In genomic region chr7:105639756-105640155, GRCm38 (mm10) we compare ENCODE assay signal across 8 mouse cellular contexts. TPM values are rescaled to one million over a fixed set of nuclear protein-coding genes. Genes with fewer than 3 reads are reported as not detected.
DNase-seq lines count a peak whose midpoint lies in the region; ATAC-seq lines count a peak whose summit lies in the region.

Gene Timm10b, plus strand, starts transcription at chr7:105640056.

- peaks cover 21% of the 10 kb centered on the region for H3K4me1 ChIP-seq in kidney, embryonic 14.5 days (ENCODE audit: control insufficient read depth, insufficient read depth, low read length)
- peaks cover 57% of the 10 kb centered on the region for H3K4me1 ChIP-seq in megakaryocyte, embryonic 14.5 days

- 6% methylated on average over 2 of the region's 2 CpGs for WGBS in kidney, embryonic 14.5 days

- peak within 1 kb of the TSS; percentile 79 for H3K4me3 ChIP-seq in kidney, embryonic 14.5 days (ENCODE audit: low read length)
- H3K4me3 ChIP-seq in megakaryocyte, embryonic 14.5 days (replicated peaks) = peak within 1 kb of the TSS; percentile 99

- no peaks in the 10 kb centered on the region for H3K9me3 ChIP-seq in kidney, embryonic 14.5 days (ENCODE audit: control insufficient read depth, low read length)
- no peaks in the 10 kb centered on the region for H3K9me3 ChIP-seq in megakaryocyte, embryonic 14.5 days

- ATAC-seq in kidney, embryonic 14.5 days (ENCODE audit: low FRiP score, low TSS enrichment) = peak; percentile 5; the same call in 1 of the 2 replicates
- ATAC-seq in inflammation-experienced regulatory T-cells, adult 6 months = no peak

- H3K9ac ChIP-seq in kidney, embryonic 14.5 days (ENCODE audit: low read depth, low read length) = peak within 1 kb of the TSS; percentile 77

- peaks cover 40% of the 10 kb centered on the region for H3K36me3 ChIP-seq in kidney, embryonic 14.5 days (ENCODE audit: control insufficient read depth, insufficient read depth, low read length)
- H3K36me3 ChIP-seq in megakaryocyte, embryonic 14.5 days (replicated peaks; ENCODE audit: low read length) = peaks cover 64% of the 10 kb centered on the region

- peak within 1 kb of the TSS; percentile 79 for H3K27ac ChIP-seq in kidney, embryonic 14.5 days (ENCODE audit: low read depth, low read length)

- H3K27me3 ChIP-seq in kidney, embryonic 14.5 days (ENCODE audit: control insufficient read depth, insufficient read depth, low read length) = no peaks in the 10 kb centered on the region
- H3K27me3 ChIP-seq in megakaryocyte, embryonic 14.5 days (replicated peaks) = no peaks in the 10 kb centered on the region

- peak within 1 kb of the TSS; percentile 77 for H3K4me2 ChIP-seq in kidney, embryonic 14.5 days (replicated peaks; ENCODE audit: low read depth, low read length)

- no peak for DNase-seq in kidney, adult 18-20 months
- DNase-seq in adrenal gland, adult 2 months = no peak
- no peak for DNase-seq in gastrocnemius, adult 8-10 months (ENCODE audit: low spot score in 2 of 2)
- no peak for DNase-seq in cerebellum, adult 11-12 months
- DNase-seq in kidney, adult 11 months = no peak

RNA-seq across cellular contexts. Expression of gene Timm10b, which starts in this region (rescaled TPM):
- 180 and 198 TPM in 2 replicates for polyA plus RNA-seq in kidney, embryonic 14.5 days (2014; fragmentation: Nextera tagmentation; extraction: Ambion mirVana)
- total RNA-seq in adrenal gland, adult 2 months (2021) = 100 to 1,000 TPM; 110 to 128 TPM
- polyA plus RNA-seq in adrenal gland, adult 2 months (2012; rRNA removed) = 120 and 145 TPM in 2 replicates
- total RNA-seq in gastrocnemius, adult 8-10 months (2022) = 10 to 100 TPM; 57.2 to 68.1 (median 62.0) TPM
- polyA plus RNA-seq in inflammation-experienced regulatory T-cells, adult 6 months (2017; shearing (Covaris generic)) = 100 to 1,000 TPM; 193 to 230 (median 222) TPM
- polyA plus RNA-seq in megakaryocyte, embryonic 14.5 days (2012; ENCODE audit: insufficient read depth, low replicate concordance) = 588 and 794 TPM in 2 replicates
